Mouse (Mus musculus) midbrain, postnatal 0 days (tissue): Measurements from ENCODE around the gene Tbx21. TPM values are rescaled to one million over a fixed set of nuclear protein-coding genes. Genes with fewer than 3 reads are reported as not detected.

Experiments
- ATAC-seq: fragments of 200-750 bp; cut with Nextera tagmentation; 2 replicates; pipeline ENCODE4 v1.8.0; 2017; ENCODE audit warnings: moderate number of reproducible peaks, mild to moderate bottlenecking, moderate TSS enrichment, moderate library complexity; ENCODE audit not compliant: low FRiP score
- DNase-seq: peaks from one replicate; pipeline ENCODE4 v3.0.0-alpha.2; 2015; ENCODE audit warnings: low spot score
- H3K27ac ChIP-seq: fragments of 300-500 bp; sonication (generic); 2 replicates; pipeline ENCODE4 v1.5.1; 2014; ENCODE audit warnings: low read depth, mild to moderate bottlenecking, low read length, mixed read lengths
- H3K27me3 ChIP-seq: fragments of 300-500 bp; sonication (generic); 2 replicates; pipeline ENCODE4 v1.6.1; 2014; ENCODE audit warnings: low read length, control low read depth, mixed read lengths; ENCODE audit not compliant: insufficient read depth
- H3K36me3 ChIP-seq: fragments of 300-500 bp; sonication (generic); 2 replicates; pipeline ENCODE4 v1.6.1; 2014; ENCODE audit warnings: low read length, control low read depth, mixed read lengths; ENCODE audit not compliant: insufficient read depth
- H3K4me1 ChIP-seq: fragments of 300-500 bp; sonication (generic); 2 replicates; pipeline ENCODE4 v1.6.1; 2014; ENCODE audit warnings: mild to moderate bottlenecking, control low read depth, antibody characterized with exemption, low read length, mixed read lengths; ENCODE audit not compliant: insufficient read depth
- H3K4me2 ChIP-seq: fragments of 300-500 bp; sonication (generic); 2 replicates; pipeline ENCODE4 v1.6.1; 2014; ENCODE audit warnings: low read depth, mild to moderate bottlenecking, low read length, mixed read lengths; ENCODE audit not compliant: poor library complexity, severe bottlenecking
- H3K4me3 ChIP-seq: fragments of 300-500 bp; sonication (generic); 2 replicates; pipeline ENCODE4 v1.5.1; 2014; ENCODE audit warnings: low read depth, mild to moderate bottlenecking, low read length, moderate library complexity
- H3K9ac ChIP-seq: fragments of 300-500 bp; sonication (generic); replicated peaks from 2 replicates; pipeline ENCODE4 v1.6.1; 2014; ENCODE audit warnings: mild to moderate bottlenecking, low read length, moderate library complexity, mixed read lengths; ENCODE audit not compliant: poor library complexity, severe bottlenecking
- H3K9me3 ChIP-seq: fragments of 300-500 bp; sonication (generic); 2 replicates; pipeline ENCODE4 v1.6.1; 2016; ENCODE audit warnings: low read length, control low read depth
- CTCF ChIP-seq: IDR thresholded peaks from 2 replicates; pipeline ENCODE4 v1.5.1; 2016; ENCODE audit warnings: antibody characterized with exemption, mild to moderate bottlenecking
- WGBS: fragments of 180-500 bp; shearing (Covaris S2); extraction: QIAGEN DNeasy Blood & Tissue Kit; methylation state at CpG from one replicate; pipeline ENCODE4 v1.1.7; 2014; 5-methylcytosine and 5-hydroxymethylcytosine counted together
- polyA plus RNA-seq: library from polyadenylated mRNA; unstranded; fragments of >200 nt; fragmentation: Nextera tagmentation; extraction: Ambion mirVana; gene quantifications from 2 replicates; pipeline ENCODE4 v1.2.1, GENCODE M21; 2015
- total RNA-seq: library from RNA; depleted of rRNA; stranded (reverse); fragments of >200 nt; gene quantifications from 2 replicates; pipeline ENCODE4 v1.2.3, GENCODE M21; 2014

Tbx21 gene
- total and polyA plus RNA-seq, 2 experiments from 2014 or later, result 0.11 to 0.14 TPM

DNA sequence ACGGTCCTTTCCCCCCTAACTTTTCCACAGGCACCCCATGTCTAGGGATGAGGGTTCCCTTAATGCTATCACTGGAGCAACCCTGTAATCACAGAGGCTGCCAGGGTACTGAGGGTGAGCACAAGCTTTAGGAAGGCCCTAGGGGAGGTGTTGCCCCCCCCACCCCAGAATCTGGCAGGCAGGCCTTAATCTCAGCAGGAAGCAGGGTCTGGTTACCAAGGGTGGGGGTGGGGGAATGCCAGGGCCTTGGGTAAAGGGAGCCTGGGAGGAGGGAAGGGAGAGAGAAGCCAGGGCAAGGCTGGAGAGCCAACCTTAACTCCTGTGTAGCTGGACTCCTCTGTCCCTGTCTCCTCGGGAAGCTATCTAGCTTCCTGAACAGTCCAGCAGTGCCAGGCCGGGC is 5.5 kb upstream of the Tbx21 start:
- peaks cover 15% of the 10 kb centered on the region for H3K27me3 ChIP-seq
- ATAC-seq (no peak), DNase-seq (no peak)
- H3K36me3 ChIP-seq, result no peaks in the 10 kb centered on the region
- TF ChIP-seq CTCF, result no peak
- H3K4me1 ChIP-seq, result no peaks in the 10 kb centered on the region
- no peak overlapping the region for H3K9ac ChIP-seq
- no peak overlapping the region for H3K27ac ChIP-seq
- H3K4me2 ChIP-seq, result no peak overlapping the region
- 55% methylated on average over 3 of the region's 3 CpGs for WGBS
- no peaks in the 10 kb centered on the region for H3K9me3 ChIP-seq
- no peak overlapping the region for H3K4me3 ChIP-seq

DNA sequence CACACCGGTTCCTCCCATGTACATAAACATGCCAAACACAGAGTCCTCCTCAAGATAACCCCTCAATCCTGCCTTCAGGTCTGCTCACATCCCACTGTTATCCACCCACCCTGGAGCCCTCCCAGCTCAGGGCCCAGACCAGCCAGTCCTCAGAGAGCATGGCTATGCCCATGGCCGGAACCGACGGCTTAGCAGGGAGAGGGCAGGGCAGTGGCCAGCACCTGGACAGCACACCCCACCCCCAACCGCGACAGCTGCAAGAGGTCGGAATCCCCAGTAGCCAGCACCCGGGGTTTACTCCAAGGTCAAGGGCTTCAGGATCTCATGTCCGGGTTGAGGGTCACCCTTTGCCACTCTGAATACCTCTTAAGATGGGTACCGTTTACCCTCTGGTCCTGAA is 5.1 kb upstream of the Tbx21 start:
- 62% methylated on average over 10 of the region's 10 CpGs for WGBS
- H3K27me3 ChIP-seq, result peaks cover 19% of the 10 kb centered on the region

DNA sequence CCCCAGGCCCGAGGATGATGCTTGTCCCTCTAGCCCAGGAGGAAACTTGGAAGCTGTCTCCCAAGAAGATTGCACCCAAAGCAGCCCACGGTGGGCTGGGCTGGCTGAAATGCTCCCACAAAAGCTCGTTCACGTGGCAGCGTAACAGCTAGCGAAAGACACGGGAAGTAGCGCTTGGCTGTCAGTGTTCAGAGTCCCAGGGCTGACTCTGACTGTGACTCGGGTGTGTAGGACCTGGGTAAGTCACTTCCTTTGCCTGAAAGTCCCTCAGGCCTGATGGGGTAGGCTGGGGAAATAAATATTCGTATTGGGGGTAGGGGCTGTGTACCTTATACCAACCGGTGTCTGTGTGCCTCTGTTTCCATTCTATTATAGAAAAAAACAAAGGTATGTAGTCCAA is 666 bp upstream of the Tbx21 start:
- Histone ChIP-seq H3K4me3 (no peak overlapping the region), H3K9ac (no peak overlapping the region), H3K27ac (no peak overlapping the region), H3K4me2 (no peak overlapping the region), H3K4me1 (peaks cover 6% of the 10 kb centered on the region; the same call in 1 of the 2 replicates), H3K36me3 (no peaks in the 10 kb centered on the region), H3K27me3 (peaks cover 39% of the 10 kb centered on the region), H3K9me3 (no peaks in the 10 kb centered on the region)
- 11% methylated on average over 11 of the region's 11 CpGs for WGBS
- DNase-seq, result no peak
- no peak for ATAC-seq
- no peak for TF ChIP-seq CTCF

More for the DNA sequence above, 5.1 kb upstream of the Tbx21 start:
- ATAC-seq (no peak), DNase-seq (no peak)
- H3K36me3 ChIP-seq, result no peaks in the 10 kb centered on the region
- no peak overlapping the region for H3K27ac ChIP-seq
- no peak overlapping the region for H3K4me2 ChIP-seq
- no peak overlapping the region for H3K4me3 ChIP-seq
- H3K9me3 ChIP-seq, result no peaks in the 10 kb centered on the region
- TF ChIP-seq CTCF, result no peak
- no peak overlapping the region for H3K9ac ChIP-seq
- no peaks in the 10 kb centered on the region for H3K4me1 ChIP-seq

DNA sequence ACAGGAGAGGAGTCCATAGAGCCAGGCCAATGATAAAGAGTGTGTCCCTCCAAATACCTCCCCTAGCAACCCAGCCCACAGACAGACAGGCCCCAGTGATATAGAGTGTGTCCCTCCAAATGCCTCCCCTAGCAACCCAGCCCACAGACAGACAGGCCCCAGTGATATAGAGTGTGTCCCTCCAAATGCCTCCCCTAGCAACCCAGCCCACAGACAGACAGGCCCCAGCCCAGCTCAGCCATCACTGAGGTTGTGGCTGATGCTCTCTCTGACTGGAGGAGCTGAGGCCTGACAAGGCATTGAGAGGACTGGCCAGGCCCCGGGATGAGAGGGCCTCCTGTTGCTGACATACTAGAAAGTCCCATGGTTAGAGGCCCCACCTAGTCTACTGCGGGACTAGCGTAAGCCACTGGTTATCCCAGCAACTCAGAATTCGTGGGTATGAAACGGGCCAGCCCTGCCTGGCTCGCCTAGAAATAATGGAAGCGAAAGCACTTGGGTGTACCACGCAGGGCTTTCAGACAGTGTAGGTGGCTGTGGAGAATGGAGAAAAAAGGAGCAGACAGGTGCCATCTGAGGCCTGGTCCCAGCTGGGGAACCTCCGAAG is 2.5 kb downstream of the Tbx21 start:
- ATAC-seq, result no peak
- no peak overlapping the region for H3K27ac ChIP-seq
- H3K27me3 ChIP-seq, result peaks cover 36% of the 10 kb centered on the region
- WGBS, result 84% methylated on average over 9 of the region's 9 CpGs
- no peak for DNase-seq
- no peak for TF ChIP-seq CTCF
- H3K4me3 ChIP-seq, result no peak overlapping the region
- no peaks in the 10 kb centered on the region for H3K9me3 ChIP-seq
- no peaks in the 10 kb centered on the region for H3K36me3 ChIP-seq
- H3K9ac ChIP-seq, result no peak overlapping the region
- H3K4me2 ChIP-seq, result no peak overlapping the region
- H3K4me1 ChIP-seq, result peaks cover 6% of the 10 kb centered on the region; the same call in 1 of the 2 replicates

DNA sequence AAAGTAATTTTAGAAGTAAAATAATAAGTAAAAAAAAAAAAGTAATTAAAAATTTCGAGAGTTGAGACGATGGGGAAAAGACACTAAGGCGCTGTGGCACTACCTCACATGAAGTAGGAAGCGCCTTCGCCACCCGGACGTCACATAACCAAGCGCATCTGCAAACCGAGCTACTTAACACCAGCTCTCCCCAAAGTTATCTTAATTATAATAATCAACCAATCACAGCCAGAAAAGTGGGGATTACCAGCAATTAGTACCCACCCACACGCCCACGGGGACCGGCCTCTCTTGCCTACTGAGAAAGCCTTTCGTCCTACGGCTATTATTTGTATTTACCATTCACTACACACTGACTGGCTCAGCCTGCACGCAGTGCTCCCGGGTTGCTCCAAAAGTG is 6.2 kb downstream of the Tbx21 start:
- Histone ChIP-seq H3K9me3 (no peaks in the 10 kb centered on the region), H3K27me3 (peaks cover 9% of the 10 kb centered on the region), H3K4me2 (no peak overlapping the region), H3K4me1 (no peaks in the 10 kb centered on the region), H3K4me3 (no peak overlapping the region), H3K9ac (no peak overlapping the region), H3K36me3 (no peaks in the 10 kb centered on the region), H3K27ac (no peak overlapping the region)
- no peak for DNase-seq
- no peak for TF ChIP-seq CTCF
- ATAC-seq, result no peak
- WGBS, result 76% methylated on average over 16 of the region's 16 CpGs

DNA sequence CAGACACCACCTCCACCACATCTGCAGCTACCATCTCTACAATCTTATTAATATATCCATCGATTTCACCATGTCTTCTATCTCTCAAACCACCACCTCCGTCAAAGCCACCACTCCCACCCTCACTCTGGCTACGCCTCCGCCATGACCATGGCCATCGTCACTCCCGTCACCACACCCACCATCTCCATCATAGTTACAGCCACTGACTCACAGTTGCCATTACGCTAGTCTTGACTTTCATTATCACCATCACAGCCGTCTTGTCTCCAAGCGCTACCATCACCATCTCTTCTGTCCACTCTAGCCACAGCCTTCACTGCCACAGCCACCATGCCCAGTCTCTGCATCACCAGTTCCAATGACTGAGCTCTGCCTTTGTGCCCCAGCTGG is 11.0 kb downstream of the Tbx21 start:
- Histone ChIP-seq H3K4me2 (no peak overlapping the region), H3K9ac (no peak overlapping the region), H3K27ac (no peak overlapping the region), H3K4me3 (no peak overlapping the region), H3K27me3 (no peaks in the 10 kb centered on the region; the same call in 1 of the 2 replicates), H3K9me3 (no peaks in the 10 kb centered on the region), H3K36me3 (no peaks in the 10 kb centered on the region), H3K4me1 (no peaks in the 10 kb centered on the region)
- 94% methylated on average over 9 of the region's 9 CpGs for WGBS
- DNase-seq (no peak), ATAC-seq (no peak)
- no peak for TF ChIP-seq CTCF
